Mouse (Mus musculus) liver (tissue): ENCODE results near the gene Baz2a.
"Not testable (repeated sequence)": the region's sequence is repeated elsewhere in the genome, so short reads cannot be mapped to it uniquely, and the experiment has no call there.

Source experiments
- DNase-seq: peaks from one replicate; pipeline ENCODE4 v3.0.0-alpha.2; 2020; ENCODE audit warnings: mixed read lengths

Gene Baz2a

GRCm38 (mm10) chr10:128091564-128092505, at the start of gene Baz2a:
Gene Baz2a, plus strand, starts transcription at chr10:128091577.
- DNase-seq, result peak; percentile 90

GRCm38 (mm10) chr10:128041636-128042035, 49.7 kb upstream of the Baz2a start:
- no peak for DNase-seq

GRCm38 (mm10) chr10:128042466-128042865, 48.9 kb upstream of the Baz2a start:
- DNase-seq, result no peak

GRCm38 (mm10) chr10:128043041-128043835, 48.1 kb upstream of the Baz2a start:
- no peak for DNase-seq

- DNase-seq, result no peak
Measured at GRCm38 (mm10) chr10:128048157-128048556, 43.2 kb upstream of the Baz2a start.

- no peak for DNase-seq
Measured at GRCm38 (mm10) chr10:128049741-128050140, 41.6 kb upstream of the Baz2a start.

- DNase-seq, result no peak
Measured at GRCm38 (mm10) chr10:128050355-128050754, 41.0 kb upstream of the Baz2a start.

GRCm38 (mm10) chr10:128051589-128051988, 39.8 kb upstream of the Baz2a start:
- DNase-seq, result no peak

- DNase-seq, result not testable (repeated sequence)
Measured at GRCm38 (mm10) chr10:128052136-128052535, 39.2 kb upstream of the Baz2a start.

- no peak for DNase-seq
Measured at GRCm38 (mm10) chr10:128053001-128053400, 38.4 kb upstream of the Baz2a start.

GRCm38 (mm10) chr10:128058184-128058583, 33.2 kb upstream of the Baz2a start:
- no peak for DNase-seq

GRCm38 (mm10) chr10:128058601-128059151, 32.7 kb upstream of the Baz2a start, which contains the start of gene Ptges3:
Gene Ptges3, plus strand, starts transcription at chr10:128058954.
- peak; percentile 98 for DNase-seq

- DNase-seq, result peak; percentile 73
Measured at GRCm38 (mm10) chr10:128059207-128059981, 32.0 kb upstream of the Baz2a start.

- DNase-seq, result peak; percentile 19
Measured at GRCm38 (mm10) chr10:128061109-128061508, 30.3 kb upstream of the Baz2a start.

- DNase-seq, result no peak
Measured at GRCm38 (mm10) chr10:128062221-128062989, 29.0 kb upstream of the Baz2a start.

GRCm38 (mm10) chr10:128066072-128066471, 25.3 kb upstream of the Baz2a start:
- no peak for DNase-seq

GRCm38 (mm10) chr10:128069201-128069600, 22.2 kb upstream of the Baz2a start:
- DNase-seq, result peak; percentile 9

- not testable (repeated sequence) for DNase-seq
Measured at GRCm38 (mm10) chr10:128070432-128070831, 20.9 kb upstream of the Baz2a start.

GRCm38 (mm10) chr10:128078269-128078668, 13.1 kb upstream of the Baz2a start:
- not testable (repeated sequence) for DNase-seq

- peak; percentile 20 for DNase-seq
Measured at GRCm38 (mm10) chr10:128080496-128080895, 10.9 kb upstream of the Baz2a start.

- no peak for DNase-seq
Measured at GRCm38 (mm10) chr10:128081807-128082476, 9.4 kb upstream of the Baz2a start.
